Mouse (Mus musculus): Measurements from ENCODE around the gene Ski.

Gene Ski

DNA sequence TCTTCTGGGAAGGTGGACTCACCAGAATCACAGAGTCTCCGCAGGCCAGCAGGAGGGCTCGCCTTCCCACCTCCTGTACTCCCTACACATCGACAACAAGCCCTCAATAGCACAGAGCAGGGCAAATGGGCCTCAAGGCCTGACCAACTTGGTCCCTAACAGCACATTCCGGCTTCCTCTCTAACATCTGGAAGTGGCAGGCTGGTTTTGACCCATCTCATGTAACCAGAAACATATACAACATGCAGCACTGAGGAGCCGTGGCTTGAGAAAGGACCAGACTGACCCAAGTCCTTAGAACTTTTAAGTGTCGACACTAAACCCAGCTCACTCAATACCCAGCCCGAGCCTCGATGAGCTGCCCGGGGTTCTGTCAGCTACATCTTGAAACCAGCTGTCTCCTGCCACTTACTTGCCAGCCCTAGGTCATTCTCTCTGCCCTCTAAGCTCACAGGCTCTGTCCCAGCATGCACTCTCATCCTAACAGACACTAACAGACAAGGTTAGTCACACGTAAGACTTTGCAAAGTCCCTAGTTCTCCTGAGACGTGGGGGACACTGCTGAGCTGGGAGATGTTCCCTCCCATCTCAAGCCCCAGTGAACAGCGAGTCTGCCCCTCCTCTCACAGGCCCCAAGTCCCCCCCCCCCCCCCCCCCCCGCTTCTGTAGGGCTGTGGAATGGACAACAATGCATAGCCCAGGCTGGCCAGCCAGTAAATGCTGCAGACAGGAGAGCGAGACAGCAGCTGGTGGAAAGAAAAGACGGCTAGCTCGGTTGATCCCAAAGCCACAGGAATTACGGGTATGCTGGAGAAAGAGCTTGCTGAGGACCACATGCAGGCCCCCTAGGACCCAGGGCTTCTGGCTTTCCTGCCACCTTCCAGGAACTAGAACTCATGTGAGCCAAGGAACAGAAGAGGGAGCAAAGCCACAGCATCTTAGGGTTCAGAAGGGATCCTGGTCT, 48.3 kb downstream of the Ski start:
- no peak for DNase-seq

DNA sequence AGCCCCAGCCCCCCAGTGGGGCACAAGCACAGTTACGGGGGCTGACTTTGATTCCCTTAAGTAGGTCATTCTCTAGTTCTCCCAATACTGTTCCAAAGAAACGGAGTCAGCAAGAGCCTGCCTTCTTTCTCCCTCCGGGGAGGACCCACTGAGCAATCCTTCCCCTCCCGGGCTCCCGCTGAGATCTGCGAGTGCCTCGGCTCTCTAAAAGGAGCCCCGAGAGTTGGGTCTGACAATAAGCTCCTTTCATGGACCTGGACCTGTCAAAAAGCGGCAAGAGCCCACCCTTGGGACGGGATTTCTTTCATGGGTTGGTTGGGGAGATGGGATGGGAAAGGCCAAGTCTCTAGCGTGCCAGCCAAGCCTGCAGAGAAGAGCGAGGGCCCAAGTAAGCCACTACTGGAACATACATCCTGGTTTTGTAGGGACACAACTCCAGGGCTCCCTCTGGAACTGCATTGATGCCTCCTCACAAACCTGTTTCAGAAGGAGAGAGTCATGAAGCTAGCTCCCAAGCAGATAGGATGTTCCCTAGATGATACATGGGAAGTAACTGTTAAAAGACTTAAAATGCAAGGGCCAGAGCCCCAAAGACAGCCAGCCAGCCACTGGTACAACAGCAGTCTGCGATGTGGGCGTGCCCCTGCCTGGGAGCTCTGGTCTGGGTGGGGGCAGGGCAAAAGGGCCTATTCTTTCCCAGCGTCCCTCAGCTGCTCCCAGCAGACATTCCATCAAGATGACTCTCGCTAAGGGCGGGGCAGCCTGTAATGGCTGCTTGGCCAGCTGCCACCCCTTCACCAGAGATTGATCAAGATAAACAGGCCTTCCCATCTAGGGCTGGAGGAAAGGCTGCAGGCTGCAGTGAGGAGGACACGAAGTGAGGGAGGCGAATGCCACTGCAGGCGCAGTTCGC, 49.2 kb downstream of the Ski start:
- peak; percentile 34 to 37 for DNase-seq

DNA sequence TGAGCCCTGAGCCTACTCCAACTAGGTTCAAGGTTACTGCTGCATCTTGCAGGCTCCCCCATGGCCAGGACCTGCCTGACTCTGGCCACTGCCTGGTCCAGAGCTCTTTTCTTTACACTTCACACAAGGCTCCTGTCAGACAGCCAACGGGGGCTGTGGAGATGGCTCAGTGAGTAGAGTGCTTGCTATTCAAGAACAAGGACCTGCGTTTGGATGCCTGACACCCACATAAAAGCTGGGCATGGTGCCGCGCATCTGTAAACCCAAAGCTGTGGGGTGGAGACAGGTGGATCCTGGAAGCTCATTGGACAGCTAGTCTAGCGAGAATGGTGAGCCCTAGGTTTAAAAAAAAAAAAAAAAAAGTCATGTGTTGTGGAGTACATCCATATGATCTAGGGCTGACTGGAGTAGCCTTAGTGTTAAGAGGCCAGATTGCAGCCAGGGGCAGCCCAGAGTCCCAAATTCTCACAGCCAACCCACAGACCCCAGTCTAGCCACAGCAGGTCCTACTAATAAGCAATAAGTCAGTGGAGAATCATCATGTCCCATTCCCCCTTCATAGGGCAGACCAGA, 50.3 kb downstream of the Ski start:
- DNase-seq = no peak

DNA sequence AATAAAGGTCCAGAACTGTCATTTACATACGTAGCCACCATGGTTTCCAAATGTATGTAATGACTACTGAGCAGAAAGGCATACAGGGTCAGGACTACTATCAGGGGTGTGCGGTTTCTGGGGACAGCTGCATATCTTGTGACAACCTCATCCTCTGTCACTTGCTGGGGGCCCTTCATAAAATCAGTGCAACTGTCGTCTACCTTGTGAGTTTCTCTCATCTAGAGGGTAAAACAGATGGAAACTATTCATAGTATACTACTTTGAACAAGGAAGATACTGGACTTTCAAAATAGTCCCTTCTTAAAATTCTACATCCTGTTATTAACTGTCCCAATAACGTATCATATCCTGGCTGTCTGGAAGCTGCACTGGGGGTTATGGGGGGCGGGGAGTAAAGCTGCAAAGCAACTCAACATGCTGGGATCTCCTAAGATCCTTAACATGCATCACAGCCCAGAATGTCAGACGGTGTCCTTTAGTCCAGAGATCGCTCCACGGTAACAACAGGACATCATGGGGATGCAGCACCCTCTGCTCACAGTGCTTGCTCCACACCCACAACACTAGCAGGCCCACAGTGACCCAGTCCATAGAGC, 51.7 kb downstream of the Ski start:
- no peak for DNase-seq

DNA sequence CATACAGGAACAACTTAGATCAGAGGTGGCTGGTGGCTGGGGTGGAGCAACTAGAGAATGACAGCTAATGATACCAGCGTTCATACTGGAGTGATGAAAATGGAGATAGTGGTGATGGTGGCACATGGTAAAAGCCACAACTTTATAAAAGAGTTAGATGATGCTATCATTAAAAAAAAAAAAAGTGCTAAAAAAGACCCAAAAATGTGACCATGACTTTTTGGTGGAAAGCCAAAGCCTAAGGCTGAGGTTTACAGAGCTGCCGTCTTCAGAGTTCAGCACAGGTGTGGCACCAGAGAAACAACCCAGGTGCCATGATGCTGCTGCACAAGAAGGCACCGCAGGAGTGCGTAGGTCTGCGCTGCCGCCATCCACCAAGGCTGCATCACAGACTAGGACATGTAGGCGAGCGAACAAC, 53.5 kb downstream of the Ski start:
- no peak for DNase-seq

DNA sequence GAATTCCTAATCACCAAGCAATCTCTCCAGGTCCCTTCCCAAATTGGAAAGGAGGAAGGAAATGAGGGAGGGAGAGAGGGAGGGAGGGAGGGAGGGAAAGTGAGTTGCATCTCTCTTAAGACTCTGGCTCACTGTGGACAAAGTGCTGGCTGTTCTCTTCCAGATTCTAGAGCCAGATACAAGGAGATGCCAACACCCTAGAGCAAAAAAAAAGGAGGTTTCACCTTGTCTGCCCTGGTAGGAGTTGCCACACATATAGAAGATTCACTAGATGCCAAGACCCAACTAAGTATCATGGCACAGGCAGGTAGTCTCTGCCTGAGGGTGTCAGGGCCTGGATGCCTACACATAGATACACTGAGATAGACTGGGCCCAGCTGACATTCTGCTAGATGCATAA, 56.5 kb downstream of the Ski start:
- DNase-seq = no peak

DNA sequence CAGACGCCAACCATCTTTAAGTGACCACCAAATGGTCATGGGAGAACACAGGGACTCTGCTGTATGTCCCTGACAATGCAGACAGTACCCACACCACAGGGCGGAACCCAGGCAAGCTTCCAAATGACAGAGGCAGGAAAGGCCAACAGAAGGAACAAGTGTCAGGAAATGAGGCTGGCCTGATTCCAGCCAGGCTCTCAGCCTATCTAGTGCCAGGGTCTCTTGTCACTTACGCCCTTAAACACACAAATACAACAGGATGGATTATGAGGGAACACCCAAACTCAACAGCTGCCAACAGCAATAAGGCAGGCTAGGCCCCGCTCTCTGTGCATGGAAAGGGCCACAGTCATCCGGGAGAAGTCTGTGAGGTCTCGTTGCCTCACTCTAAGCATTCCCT, 57.8 kb downstream of the Ski start:
- no peak for DNase-seq

DNA sequence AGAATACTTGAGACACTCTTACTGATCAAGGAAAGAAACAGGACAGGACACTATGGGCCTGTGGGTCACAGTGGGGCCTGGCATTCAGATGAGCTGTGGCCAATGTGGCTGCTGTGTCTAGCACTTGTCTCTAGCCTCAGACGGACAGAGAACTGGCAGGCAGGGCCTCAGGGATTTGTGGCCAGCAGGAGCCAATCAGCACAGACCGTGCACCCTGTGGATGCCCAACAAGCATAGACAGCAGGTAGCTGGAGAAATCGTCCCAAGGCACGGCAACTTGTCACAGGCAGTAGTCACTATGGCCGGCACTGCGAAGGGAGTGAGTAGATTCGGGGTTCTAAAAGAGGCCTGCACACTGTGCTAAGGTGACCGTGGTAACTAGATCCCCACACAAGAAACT, 58.7 kb downstream of the Ski start:
- DNase-seq = no peak

DNA sequence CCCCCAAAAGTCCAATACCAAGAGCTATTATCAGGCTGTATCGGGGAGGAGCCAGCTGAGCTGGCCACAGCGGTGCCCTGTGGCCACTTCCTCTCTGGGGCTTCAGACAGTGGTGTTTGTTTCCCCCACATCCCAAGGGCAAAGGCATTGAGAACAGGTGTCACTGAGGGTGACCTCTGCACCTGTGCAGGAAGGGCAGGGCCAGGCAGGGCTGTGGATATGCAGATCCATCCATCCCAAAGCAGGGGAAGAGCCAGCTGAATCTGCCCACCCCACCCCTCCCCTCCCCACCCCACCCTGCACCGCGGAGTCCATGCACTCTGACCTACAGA, 59.1 kb downstream of the Ski start:
- DNase-seq = no peak

DNA sequence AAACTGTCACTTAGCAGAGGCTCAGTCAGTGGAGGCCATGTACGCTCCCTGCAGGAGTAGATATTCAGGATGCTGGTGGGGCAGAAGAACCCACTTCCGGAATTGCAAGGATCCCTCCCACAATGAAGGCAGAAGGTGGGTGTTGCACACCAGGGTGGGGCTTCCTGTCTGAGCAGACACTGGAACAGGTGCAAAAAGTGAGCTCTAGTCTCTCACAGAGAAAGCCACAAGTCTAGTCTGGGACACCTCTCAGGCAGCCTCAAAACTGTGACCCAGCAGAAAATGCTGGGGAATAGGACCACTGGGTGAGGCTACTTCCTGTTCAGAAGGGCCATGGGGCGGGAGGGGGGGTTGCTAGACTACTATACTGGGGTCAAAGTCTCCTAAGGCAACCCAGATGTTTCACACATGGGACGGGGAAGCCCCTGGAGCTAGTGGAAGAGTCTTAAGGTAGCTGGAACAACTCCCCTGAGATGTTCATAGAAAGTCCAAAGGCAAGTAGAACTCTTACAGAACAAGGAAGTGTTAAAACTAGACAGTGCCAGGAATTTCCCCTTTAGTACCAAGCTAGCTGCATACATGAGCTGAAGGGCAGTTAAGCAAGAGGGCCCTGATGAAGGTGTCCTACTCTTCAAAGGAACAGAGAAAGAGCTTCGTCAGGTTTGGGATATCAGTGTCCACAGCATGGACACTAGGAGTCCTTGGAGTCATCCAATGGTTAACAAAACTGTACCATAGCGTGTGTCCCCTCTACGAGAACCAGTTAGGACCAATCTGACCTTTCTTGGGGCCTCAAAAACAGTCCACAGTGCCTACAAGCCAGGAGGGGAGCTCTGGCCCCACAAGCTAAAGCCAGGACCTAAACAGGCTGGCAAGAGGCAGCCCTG, 59.7 kb downstream of the Ski start:
- DNase-seq = peak; percentile 46 to 64

DNA sequence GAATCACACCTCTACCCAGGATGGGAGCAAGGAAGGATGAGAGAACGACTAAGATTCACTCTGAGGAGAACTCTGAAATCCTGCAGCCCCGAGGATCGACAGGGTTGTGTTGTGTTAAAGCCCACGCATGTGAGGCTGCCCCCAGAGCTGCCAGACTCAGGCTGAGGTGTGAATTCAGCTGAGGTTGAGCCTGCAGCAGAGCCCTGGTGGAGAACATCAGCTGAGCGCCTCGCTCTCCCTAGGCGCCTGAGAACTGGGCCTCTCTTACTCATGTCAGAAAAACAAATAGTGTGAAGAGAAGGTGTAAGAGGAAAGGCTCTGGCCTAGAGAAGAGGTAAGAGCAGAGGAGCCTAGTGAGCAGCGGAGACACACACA, 63.9 kb downstream of the Ski start:
- DNase-seq = no peak

DNA sequence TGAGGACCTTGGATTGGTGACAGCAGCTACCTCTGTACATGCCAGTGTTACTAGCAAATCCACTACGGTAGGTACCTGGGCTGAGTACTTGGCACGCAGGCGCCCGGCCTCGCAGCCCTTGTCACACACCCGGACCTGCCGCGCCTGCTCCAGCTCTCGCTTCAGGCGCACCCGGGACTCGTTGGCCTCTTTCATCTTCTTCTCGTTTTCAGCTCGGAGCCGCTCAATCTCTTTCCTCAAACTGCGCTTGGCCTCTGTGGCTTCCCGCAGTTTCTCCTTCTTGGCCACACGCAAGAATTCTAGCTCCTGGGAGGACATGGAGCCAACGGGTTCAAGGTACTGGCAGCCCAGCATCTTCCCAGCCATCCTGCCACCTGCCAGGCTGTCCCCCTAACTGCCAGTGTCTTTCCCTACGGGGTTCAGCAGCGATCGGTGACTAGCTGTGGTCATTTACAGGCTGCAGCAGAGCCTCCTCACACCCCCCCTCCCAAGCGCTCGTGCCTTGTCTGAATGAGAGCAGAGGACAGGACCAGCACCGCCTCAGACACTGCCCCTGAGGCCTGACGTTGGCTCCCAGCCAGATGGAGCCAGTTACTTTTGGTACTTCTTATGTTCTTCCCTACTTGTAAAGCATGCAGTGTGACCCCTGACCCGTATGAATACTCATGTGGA, 64.4 kb downstream of the Ski start:
- DNase-seq = no peak

DNA sequence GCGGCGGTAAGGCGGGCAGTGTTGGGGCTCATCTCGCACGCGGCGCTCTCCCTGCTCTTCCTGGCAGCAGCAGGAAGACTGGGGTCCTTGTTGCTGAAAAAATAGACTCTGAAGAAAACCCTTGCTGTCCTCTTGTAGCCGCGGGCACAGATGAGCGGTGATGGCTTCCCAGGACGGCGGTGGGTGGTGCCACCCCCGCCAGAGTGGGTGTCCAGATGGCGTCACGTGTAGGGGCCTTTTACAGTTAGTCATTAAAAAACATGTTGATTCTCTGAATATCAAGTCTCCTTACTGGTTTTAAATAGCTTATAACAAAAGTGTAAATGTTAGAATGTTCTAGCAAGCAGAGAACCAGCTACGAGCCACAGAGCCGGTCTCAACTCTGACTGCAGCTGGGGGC, 65.7 kb downstream of the Ski start:
- DNase-seq = no peak

DNA sequence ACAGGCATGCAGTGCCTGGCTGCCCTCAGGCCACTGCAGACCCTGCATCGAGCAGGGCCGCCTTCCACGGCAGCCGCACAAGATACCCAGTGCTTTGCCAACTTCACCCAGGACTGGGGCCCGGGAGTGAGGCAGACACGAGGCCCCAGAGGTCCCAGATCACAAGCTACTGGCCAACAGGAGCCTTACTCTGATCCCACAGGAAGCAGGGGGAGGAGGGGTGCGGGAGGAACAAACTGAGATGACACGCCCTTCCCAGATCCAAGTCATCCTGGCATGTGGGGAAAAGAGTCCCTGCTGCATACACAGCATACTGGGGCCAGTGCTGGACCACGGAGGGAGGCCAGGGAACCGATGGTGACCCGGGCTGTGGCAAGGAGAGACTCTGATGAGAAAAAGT, 67.4 kb downstream of the Ski start:
- DNase-seq = no peak

DNA sequence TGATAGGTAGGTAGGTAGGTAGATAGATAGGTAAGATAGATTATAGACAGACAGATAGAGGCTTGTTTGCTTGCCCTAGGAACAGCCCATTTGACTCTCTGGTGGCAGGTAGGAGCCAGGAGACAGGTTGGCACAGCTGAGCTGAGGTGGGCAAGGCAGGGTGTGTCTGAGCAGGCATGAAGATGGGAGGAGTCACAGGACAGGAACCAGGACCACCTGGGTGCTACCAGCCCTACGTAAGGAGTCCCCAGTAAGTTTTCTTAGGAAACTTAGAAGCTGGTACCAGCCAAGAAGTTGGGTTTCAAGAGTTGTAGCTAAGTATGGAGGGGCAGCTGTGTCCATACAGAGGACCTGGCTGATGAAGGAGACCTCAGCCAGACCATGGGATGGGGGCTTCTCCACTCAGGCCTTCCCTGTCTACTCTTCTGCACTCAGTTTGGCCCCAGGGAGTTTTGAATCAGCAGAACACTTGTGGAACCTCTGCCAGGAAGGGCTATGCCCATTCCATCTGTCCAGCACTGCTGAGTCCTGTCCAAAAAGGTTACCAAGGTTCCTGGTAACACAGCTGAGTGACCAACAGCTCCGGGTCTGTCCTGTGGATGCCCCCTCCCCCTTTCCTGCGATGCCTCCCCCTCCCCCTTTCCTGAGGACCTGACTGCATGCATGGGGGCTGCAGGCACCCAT, 68.9 kb downstream of the Ski start:
- no peak for DNase-seq

DNA sequence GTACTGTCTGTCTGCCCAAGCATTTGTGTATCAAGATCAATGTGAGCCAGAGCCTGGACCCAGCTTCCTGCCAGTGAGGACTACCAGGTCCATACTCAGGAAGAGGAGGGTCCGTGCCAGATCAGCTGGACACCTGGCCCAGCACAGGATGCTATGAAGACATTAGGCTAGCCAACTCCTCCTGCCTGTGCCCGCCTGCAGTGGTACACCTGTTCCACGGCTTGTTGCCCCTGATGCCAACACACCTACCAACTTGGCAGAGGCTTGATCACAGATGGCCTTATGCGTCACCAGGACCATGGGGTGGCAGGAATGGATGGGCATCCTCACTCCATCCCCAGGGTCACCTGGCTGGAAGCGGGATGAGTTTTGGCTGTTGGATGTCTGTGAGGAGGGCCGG, 69.9 kb downstream of the Ski start:
- DNase-seq = no peak

DNA sequence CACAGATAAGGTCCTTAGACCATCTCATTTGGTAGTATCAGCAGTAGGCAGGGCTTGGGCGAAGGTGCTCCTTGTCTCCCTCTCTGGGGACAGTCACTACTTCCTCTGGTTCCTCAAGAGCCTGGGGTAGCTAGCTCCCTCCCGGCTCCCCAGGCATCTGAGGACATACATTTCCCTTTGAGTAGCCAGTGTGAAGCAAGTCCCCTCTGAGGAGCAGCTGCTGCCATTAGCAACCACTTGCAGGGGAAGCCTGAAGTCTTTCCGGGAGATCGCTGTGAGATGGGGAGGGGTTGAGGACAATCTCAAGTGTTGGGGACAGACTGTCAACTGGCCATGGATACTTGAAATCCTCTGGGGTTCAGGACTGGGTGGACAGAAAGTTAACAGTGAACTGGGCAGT, 70.5 kb downstream of the Ski start:
- no peak for DNase-seq

DNA sequence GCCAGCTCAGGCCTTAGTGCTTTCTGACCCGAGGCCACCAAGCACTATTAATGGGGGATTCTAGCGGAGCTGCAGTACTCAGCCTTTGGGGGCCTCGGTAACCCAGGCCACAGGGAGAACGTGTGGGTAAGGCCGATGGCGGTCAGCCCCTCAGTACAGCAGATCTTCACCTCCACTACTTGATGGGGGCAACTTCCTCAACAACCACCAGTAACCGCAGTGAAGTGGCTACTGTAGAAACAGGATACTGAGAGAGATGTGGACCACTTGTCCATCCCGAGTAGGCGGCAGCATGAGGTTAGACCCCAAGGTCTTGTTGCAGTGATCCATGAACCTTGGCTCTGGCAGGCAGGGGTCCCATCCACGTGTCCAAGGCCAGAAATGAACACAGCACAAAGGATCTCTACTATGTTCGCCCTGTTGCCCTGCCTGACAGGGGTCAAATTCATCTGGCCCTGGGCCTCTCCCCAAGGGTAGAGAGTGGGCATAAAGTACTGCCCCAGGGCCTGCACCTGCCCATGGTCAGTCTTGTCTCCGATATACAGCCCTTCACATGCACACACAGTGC, 71.1 kb downstream of the Ski start:
- no peak for DNase-seq

DNA sequence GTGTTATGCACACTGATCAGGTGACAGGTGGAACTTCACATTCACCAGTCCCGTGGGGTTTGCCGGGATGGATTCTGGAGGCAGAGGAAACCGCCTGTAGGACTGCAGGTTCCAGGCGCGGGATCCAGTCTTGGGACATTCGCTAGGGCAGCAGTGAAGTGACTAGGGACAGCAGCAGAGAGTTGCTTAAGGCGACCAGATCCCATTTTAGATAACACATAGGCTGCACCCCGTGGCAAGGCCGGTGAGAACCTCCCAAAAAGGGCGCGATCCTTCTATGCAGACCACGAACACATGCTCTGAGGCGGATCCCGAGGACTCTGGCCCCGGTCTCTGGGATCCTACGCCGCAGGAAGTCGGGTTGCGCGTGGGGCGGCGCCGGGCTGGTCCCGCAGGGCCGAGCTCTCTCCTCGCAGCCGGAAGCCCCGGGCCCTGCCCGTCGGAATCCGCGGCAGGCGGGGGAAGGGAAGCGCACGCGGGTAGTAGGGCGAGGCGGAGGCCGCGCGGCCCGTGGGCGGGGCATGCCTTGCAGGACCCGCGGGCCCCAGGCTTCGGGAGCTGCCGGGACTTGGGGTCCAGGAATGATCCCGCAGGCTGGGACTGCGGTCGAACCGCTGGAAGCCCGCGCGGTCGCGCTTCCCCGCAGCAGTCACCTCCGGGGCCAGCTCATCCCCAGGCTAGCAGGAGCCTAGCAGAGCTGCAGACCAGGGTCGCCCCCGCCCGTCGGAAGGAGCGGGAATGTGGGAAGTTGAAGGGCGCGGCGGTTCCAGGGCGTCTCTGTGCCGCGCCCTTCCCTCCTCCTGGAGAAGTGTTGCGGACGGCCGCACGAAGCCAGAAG, 71.9 kb downstream of the Ski start:
- DNase-seq = peak; percentile 76 to 84

DNA sequence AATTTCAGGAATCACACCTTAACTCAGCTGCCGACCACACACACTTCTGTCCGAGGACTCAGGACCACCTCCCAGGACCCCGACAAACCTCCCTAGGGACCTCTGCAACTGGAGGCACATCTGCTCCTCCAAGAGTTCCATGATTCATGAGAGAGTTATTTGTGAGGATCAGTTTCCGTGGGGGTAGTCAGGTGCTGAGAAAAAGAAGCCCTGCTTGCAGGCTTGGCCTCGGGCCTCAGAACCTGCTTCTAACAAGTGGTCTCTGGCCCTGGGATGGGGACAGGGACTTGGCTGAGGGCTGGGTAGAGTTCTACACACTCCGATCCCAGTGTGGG, 72.5 kb downstream of the Ski start:
- DNase-seq = no peak

Measured in spleen, adult 18-20 months (tissue).